Mouse (Mus musculus) C2C12 (cell line): Measurements from ENCODE around the gene Trmt61a. TPM values are rescaled to one million over a fixed set of nuclear protein-coding genes. Genes with fewer than 3 reads are reported as not detected.

Experiments
- H3K27me3 ChIP-seq: one replicate; pipeline ENCODE4 v1.6.1; 2011; ENCODE audit not compliant: control insufficient read depth, insufficient read depth, insufficient read length
- H3K36me3 ChIP-seq: one replicate; pipeline ENCODE4 v1.6.1; 2011; ENCODE audit not compliant: control insufficient read depth, insufficient read depth
- H3K4me3 ChIP-seq: one replicate; pipeline ENCODE4 v1.5.1; 2011; ENCODE audit warnings: mild to moderate bottlenecking, control low read depth; ENCODE audit not compliant: poor library complexity, insufficient read depth, severe bottlenecking
- H3K79me2 ChIP-seq: one replicate; pipeline ENCODE4 v1.6.1; 2011; ENCODE audit not compliant: control insufficient read depth, insufficient read depth
- H3K79me3 ChIP-seq: one replicate; pipeline ENCODE4 v1.6.1; 2011; ENCODE audit warnings: low read depth, control low read depth
- H3ac ChIP-seq: one replicate; pipeline ENCODE3; 2011; ENCODE audit warnings: low read depth; ENCODE audit not compliant: control insufficient read depth, insufficient read length
- CEBPB ChIP-seq: IDR thresholded peaks from one replicate; pipeline ENCODE4 v1.6.1; 2011; ENCODE audit warnings: low read depth, mild to moderate bottlenecking, control low read depth, moderate library complexity
- CTCF ChIP-seq: IDR thresholded peaks from one replicate; pipeline ENCODE4 v1.5.1; 2011; ENCODE audit not compliant: control insufficient read depth, insufficient read depth, insufficient read length
- FOSL1 ChIP-seq: IDR thresholded peaks from one replicate; pipeline ENCODE4 v1.8.0; 2011; ENCODE audit warnings: mild to moderate bottlenecking, low read length; ENCODE audit not compliant: poor library complexity, insufficient read depth, severe bottlenecking
- MAX ChIP-seq: IDR thresholded peaks from one replicate; pipeline ENCODE4 v1.6.1; 2011; ENCODE audit warnings: mild to moderate bottlenecking, control low read depth
- MYOD1 ChIP-seq: IDR thresholded peaks from one replicate; pipeline ENCODE4 v1.6.1; 2011; ENCODE audit warnings: low read depth; ENCODE audit not compliant: control insufficient read depth, insufficient read length
- MYOG ChIP-seq: IDR thresholded peaks from one replicate; pipeline ENCODE4 v1.6.1; 2011; ENCODE audit not compliant: control insufficient read depth, insufficient read length; ENCODE audit errors: extremely low read depth
- USF1 ChIP-seq: IDR thresholded peaks from one replicate; pipeline ENCODE4 v1.6.1; 2011; ENCODE audit warnings: low read depth, mild to moderate bottlenecking, control low read depth, moderate library complexity
- polyA plus RNA-seq: library from polyadenylated mRNA; unstranded; fragments of >200 nt; fragmentation: generic; extraction: Trizol; gene quantifications from one replicate; pipeline ENCODE4 v1.2.1, GENCODE M21; 2012; ENCODE audit warnings: missing spikeins

Trmt61a gene
- polyA plus RNA-seq, 1 experiment = 32.1 TPM

DNA sequence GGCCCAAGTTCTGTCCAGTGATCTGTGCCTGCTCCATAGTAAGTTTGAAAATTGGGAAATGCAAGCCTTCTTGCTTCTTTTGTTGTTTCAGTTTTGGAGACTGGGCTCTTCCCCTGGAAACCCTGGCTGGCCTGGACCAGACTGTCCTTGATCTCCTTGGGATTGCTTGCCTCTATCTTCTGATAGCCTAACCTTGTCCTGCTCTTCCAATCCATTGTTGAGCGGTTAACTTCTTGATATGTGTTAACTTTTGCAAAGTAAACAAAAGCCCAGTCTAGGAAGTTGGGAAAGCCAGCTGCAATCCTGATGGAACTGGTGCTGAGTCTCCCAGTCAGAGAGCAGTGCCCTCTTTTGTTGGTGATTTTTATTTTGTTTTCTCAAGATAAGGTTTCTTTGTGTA lies 50.1 kb downstream of the Trmt61a start:
- H3K36me3 ChIP-seq = no peaks in the 10 kb centered on the region
- no peak overlapping the region for H3ac ChIP-seq
- no peak overlapping the region for H3K4me3 ChIP-seq
- no peaks in the 10 kb centered on the region for H3K79me3 ChIP-seq
- H3K27me3 ChIP-seq = no peaks in the 10 kb centered on the region
- no peak for TF ChIP-seq MYOG
- no peak for TF ChIP-seq CTCF
- TF ChIP-seq USF1 = no peak
- no peak for TF ChIP-seq CEBPB
- TF ChIP-seq MYOD1 = no peak
- no peak for TF ChIP-seq FOSL1
- TF ChIP-seq MAX = no peak
- no peaks in the 10 kb centered on the region for H3K79me2 ChIP-seq

DNA sequence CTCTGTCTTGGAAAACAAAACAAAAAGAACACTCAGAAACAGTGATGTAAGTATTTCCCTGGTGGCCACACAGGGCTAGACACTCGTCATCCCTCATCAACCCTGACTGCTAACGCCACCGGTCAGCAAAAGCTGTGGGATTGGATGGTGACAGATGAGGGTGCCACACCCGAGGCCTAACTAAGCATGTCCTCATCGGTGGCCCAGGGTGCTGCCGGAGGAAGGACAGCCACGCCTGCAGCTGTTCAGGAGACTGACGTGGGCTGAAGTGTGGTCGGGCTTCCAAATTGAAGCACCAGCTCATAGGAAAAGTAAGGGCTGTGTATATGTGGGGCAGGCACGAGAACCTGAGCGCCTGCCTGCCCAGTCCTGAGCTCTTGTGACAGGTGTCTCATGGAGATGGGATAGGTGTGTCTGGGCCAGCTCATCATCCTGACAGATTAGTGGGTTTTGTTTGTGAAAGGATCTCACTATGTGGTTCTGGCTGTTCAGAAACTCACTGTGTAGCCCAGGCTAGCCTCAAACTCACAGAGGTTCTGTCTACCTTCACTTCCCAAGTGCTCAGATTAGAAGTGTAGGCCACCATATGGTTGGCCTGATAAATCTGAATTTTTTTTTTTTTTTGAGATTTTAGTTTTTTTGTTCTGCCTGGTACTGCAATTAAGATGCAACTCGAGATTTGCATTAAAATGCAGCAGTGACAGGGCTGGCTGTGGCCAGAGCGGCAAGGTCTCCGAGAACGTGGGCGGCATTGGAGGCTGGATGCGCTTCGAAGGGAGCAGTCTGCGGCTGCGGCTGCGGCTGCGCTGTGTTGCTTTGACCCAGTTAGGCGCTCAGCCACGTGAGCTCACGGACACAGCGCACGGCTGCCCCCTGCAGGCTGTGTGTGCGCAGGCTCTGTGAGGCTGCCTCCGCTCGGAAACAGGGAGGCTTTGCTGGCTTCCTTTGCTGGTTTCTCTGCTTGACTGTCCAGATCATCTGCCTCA lies 54.2 kb downstream of the Trmt61a start:
- no peaks in the 10 kb centered on the region for H3K79me2 ChIP-seq
- H3K4me3 ChIP-seq = no peak overlapping the region
- peak; percentile 62 for TF ChIP-seq USF1
- TF ChIP-seq FOSL1 = no peak
- TF ChIP-seq MYOD1 = peak; percentile 84
- TF ChIP-seq MAX = peak; percentile 74
- TF ChIP-seq CEBPB = no peak
- peak; percentile 97 for TF ChIP-seq CTCF
- TF ChIP-seq MYOG = no peak
- H3K27me3 ChIP-seq = no peaks in the 10 kb centered on the region
- no peaks in the 10 kb centered on the region for H3K79me3 ChIP-seq
- no peaks in the 10 kb centered on the region for H3K36me3 ChIP-seq
- no peak overlapping the region for H3ac ChIP-seq

DNA sequence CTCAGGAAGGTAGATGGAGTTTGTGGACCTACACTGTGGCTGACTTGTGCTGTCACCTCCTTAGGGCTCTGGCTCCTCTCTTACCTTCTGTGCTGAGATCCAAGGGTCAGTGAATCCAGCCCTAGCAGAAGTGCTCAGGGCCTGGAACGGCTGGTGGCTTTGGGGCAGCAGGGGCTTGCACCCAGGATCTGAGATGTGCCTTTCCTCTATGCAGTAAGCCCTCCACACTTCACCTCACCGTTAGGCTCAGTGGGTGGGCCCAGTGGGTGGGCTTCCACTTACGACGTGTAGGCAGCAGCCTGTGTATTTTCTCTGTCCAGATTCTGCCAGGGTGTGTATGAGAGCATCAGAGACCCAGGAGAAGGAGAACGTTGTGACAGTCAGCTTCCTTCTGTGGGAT lies 55.0 kb downstream of the Trmt61a start:
- Histone ChIP-seq H3K36me3 (no peaks in the 10 kb centered on the region), H3K4me3 (no peak overlapping the region), H3ac (no peak overlapping the region), H3K79me3 (no peaks in the 10 kb centered on the region), H3K79me2 (no peaks in the 10 kb centered on the region), H3K27me3 (no peaks in the 10 kb centered on the region)
- TF ChIP-seq MAX = no peak

Other genes starting within 250 kb of the Trmt61a start
- 119 TPM for gene Tnfaip2, start 235.6 kb upstream of the Trmt61a start, polyA plus RNA-seq
- gene Gm266, start 192.3 kb upstream of the Trmt61a start, polyA plus RNA-seq = 2.1 TPM
- 91.0 TPM for gene Eif5, start 140.1 kb upstream of the Trmt61a start, polyA plus RNA-seq
- gene Mark3, start 103.6 kb upstream of the Trmt61a start, polyA plus RNA-seq = 35.0 TPM
- 61.4 TPM for gene Ckb, start 5.8 kb upstream of the Trmt61a start, polyA plus RNA-seq
- 20.6 TPM for gene Bag5, start 35.2 kb downstream of the Trmt61a start, polyA plus RNA-seq
- gene Apopt1, start 35.2 kb downstream of the Trmt61a start, polyA plus RNA-seq = 29.9 TPM
- gene Klc1, start 80.7 kb downstream of the Trmt61a start, polyA plus RNA-seq = 116 TPM
- 4.8 TPM for gene Xrcc3, start 135.8 kb downstream of the Trmt61a start, polyA plus RNA-seq
- gene Zfyve21, start 136.1 kb downstream of the Trmt61a start, polyA plus RNA-seq = 40.0 TPM
- 4.8 TPM for gene Ppp1r13b, start 230.0 kb downstream of the Trmt61a start, polyA plus RNA-seq